Mouse (Mus musculus) ES-E14 (cell line): ENCODE results near the gene Slc17a7.

Source experiments
- CHD2 ChIP-seq: IDR thresholded peaks from 2 replicates; pipeline ENCODE4 v1.6.1; 2014; ENCODE audit warnings: mild to moderate bottlenecking, low read depth, low read length, inconsistent platforms
- HCFC1 ChIP-seq: IDR thresholded peaks from 2 replicates; pipeline ENCODE4 v1.6.1; 2012; ENCODE audit warnings: low read length, inconsistent platforms, borderline replicate concordance; ENCODE audit not compliant: insufficient read depth
- MAFK ChIP-seq: IDR thresholded peaks from 2 replicates; pipeline ENCODE4 v1.6.1; 2014; ENCODE audit warnings: mild to moderate bottlenecking, low read depth, low read length, inconsistent platforms; ENCODE audit not compliant: insufficient read depth
- ZC3H11A ChIP-seq: IDR thresholded peaks from 2 replicates; pipeline ENCODE4 v1.6.1; 2012; ENCODE audit warnings: low read depth, mild to moderate bottlenecking, inconsistent platforms, low read length, borderline replicate concordance
- ZNF384 ChIP-seq: IDR thresholded peaks from 2 replicates; pipeline ENCODE4 v1.6.1; 2012; ENCODE audit warnings: low read depth, low read length, inconsistent platforms

DNA sequence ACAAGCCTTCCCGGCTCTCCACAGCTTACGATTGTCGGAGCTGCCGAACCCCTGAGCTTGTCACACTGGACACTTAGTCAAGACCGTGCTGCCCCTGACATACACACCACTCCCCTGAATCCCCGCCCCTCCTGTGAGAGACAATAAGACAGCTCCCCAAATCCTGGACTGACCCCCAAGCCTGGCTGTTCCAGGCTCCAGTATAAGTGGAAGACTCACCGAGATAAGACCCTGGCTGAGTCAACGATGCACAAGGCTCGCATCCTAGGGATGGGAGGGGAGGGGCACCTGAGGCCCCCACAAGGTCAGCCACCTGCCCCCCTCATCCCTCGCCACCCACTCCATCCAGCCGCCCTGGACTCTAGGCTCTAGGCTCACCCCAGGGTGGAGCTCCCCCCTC, 31.9 kb upstream of the Slc17a7 start:
- TF ChIP-seq ZNF384 (no peak), ZC3H11A (no peak), MAFK (no peak), HCFC1 (no peak), CHD2 (no peak)
